Mouse (Mus musculus): ENCODE results near the gene 2610008E11Rik.
"Not testable (repeated sequence)": the region's sequence is repeated elsewhere in the genome, so short reads cannot be mapped to it uniquely, and the experiment has no call there.

2610008E11Rik gene

DNA sequence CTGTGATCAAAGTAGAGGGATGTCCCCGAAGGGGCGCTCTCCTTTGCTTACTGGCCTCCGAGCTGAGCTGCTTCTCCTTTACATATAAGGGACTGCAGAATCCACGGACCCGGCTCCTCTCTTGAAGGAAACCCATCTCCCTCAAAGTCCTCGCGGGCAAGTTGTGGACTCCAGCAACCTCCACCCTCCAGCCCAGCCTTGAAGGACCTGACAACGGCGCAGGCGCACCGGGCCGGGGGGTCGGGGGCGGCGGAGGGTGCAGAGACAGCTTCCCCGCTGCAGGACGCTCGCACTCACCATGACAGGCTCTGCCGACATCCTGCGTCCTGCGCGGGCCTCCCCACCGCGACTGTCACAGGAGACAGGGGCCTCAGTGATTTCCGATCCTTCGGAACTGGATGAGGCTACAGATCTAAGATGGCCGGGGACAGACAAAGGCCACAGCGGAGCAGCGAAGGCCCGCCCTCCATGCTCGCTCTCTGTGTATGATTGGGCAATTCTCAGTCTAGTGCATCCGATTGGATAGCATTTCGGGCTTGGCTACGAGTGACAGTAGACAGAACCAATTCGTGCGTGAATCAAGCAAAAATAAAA lies at the start of gene 2610008E11Rik:
Gene 2610008E11Rik, minus strand, starts transcription at position 440 of the 594 bp plus-strand sequence.
- peak; percentile 88 to 89 for DNase-seq (ENCODE audit: low spot score in 2 of 2)

GRCm38 (mm10) chr10:79116125-79116849 lies 18.9 kb upstream of the 2610008E11Rik start:
- peak in 1 of 2 experiments; percentile 18 for DNase-seq (ENCODE audit: low spot score in 2 of 2)

- DNase-seq (ENCODE audit: low spot score in 2 of 2) = no peak
Observed at GRCm38 (mm10) chr10:79115085-79115484, 17.7 kb upstream of the 2610008E11Rik start.

DNA sequence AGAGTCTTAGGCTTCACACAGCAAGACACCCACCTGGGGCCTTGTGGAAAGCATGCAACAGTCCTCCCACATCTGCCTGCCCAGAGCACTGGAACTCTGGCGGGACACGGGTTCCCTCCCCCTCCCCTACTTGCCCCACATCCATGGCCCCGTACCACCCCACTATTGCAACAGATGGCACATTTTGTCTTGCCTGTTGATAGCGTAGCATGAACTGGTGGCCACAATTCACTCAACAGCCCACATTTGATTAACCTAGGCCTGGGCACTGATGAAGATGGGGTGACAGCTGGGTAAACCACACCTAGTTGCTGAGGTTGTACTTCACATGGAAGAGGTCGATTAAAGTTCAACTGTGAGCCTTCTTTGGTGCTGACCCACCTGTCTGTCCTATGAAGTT lies 13.1 kb upstream of the 2610008E11Rik start:
- no peak for DNase-seq (ENCODE audit: low spot score in 2 of 2)

DNA sequence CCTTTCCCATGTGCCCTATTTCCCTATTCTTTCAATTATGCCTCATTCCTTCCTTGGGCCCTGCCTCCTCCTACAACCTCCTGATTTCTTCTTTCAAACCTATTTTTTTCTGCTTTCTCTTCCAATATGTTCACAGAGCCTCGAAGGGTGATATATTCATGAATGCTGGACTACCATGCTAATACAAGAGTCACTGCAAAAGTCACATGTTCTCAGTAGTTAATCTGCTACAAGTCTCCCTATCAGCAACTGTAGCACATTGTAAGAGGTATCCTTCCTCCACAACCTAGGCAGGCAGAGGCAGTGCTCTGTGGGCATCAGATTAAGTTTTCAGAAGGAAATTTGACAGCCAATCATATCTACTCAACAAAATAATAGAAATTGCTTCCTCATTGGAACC lies 11.8 kb upstream of the 2610008E11Rik start:
- no peak for DNase-seq (ENCODE audit: low spot score in 2 of 2)

DNA sequence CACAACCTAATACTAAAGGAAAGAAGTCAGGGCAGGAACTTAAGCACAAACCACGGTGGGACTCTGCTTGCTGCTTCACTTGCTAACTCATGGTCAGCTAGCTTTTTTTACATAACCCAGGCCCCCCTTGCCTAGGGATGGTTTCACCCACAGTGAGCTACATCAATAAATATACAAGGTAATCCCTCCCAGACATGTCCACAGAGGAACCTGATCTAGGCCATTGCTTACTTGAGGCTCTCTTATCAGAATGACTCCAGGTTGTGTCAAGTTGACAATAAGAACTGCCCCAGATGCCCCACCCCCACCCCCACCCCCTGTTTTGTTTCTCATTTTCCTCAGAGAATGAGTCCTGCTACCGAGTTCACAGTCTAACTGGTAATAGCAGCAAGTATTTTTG lies 10.1 kb upstream of the 2610008E11Rik start:
- DNase-seq (ENCODE audit: low spot score in 2 of 2) = no peak

- DNase-seq (ENCODE audit: low spot score in 2 of 2) = no peak
Observed at GRCm38 (mm10) chr10:79106325-79107282, 9.2 kb upstream of the 2610008E11Rik start.

GRCm38 (mm10) chr10:79096706-79097105 lies 694 bp downstream of the 2610008E11Rik start:
- no peak for DNase-seq (ENCODE audit: low spot score in 2 of 2)

DNA sequence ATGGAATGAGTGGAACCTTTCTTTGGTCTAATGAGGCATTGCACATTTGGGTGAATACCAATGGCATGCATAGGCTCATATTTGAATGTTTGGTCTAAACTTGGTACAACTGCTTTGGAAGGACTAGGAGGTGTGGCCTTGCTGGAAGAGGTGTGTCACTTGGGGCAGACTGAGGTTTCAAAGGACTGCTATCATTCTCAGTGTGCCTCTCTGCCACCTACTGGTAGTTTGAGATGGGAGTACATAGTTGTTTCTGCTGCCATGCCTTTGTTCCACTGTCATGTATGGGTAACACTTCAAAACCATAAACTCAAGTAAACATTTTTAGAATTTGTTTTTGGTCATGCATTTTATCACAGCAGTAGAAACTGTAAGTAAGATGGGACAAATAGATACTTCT lies 5.7 kb downstream of the 2610008E11Rik start:
- no peak for DNase-seq (ENCODE audit: low spot score in 2 of 2)

DNA sequence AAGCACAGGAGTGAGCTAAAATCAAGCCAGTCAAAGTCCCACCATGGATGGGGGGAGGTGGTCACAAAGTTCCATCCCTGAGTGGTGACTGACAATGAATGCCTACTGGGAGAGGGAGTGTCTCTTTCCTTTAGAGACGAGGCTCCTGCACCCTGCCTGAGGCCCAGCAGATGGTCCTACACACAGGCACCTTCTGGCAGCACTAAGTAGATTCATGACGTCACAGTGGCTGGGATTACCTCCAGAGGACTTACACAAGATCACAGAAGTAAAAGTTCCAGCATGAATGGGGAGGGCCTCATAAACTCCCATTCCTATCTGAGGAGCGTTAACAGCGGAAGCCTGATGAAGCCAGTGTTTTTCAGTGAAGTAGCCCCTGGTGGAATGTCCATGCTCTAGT lies 8.4 kb downstream of the 2610008E11Rik start:
- DNase-seq (ENCODE audit: low spot score in 2 of 2) = no peak

DNA sequence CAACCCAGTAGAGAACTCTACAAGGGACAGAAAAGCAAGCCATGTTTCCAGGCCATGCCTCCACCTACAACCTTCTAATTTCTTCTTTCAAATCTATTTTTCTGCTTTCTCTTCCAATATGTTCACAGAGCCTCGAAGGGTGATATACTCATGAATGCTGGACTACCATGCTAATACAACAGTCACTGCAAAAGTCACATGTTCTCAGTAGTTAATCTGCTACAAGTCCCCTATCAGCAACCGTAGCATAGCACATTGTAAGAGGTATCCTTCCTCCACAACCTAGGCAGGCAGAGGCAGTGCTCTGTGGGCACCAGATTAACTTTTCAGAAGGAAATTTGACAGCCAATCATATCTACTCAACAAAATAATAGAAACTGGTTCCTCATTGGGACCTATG lies 10.8 kb downstream of the 2610008E11Rik start:
- DNase-seq (ENCODE audit: low spot score in 2 of 2) = no peak

GRCm38 (mm10) chr10:79057370-79057769 lies 40.0 kb downstream of the 2610008E11Rik start:
- DNase-seq (ENCODE audit: low spot score in 2 of 2) = not testable (repeated sequence)

DNA sequence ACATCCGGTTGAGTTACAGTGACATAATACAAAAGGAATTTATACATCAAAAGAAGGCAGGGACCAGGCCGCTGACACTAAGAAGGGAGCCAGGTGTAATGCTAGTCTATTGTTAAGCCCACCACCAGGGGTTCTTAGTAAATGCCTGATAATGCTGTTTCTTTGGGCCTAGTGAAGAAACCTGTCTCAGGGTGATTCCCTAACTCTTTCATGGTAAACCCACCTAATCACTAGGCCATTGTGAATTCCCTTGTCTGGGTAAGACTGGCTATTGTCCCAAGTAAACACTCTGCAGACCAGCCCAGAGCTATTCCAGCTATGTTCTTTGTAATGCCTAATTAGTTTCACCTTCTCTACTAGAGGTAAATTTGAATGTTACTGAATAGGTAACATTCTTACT lies 54.9 kb downstream of the 2610008E11Rik start:
- DNase-seq (ENCODE audit: low spot score in 2 of 2) = not testable (repeated sequence)

DNA sequence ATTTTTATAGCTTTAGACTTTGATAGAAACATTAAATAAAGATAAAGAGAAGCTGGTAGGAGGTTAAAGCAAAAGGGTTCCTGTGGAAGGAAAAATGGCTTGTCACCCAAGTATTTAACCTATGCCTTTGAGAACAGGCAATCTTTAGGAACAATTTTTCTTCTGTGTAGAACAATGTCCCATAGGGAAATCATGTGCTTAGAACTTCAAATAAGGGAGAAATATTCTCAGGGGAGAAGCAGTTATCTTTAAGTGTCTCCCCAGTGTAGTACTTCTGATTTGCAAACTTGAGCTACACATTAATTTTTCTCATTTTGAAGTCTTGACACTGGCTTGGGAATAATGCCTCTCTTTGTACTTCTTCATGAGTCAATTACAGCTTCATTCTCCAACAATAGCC lies 69.0 kb downstream of the 2610008E11Rik start, which contains the start of gene Olfr57:
Gene Olfr57, plus strand, starts transcription at position 301 of the 400 bp plus-strand sequence.
- no peak for DNase-seq (ENCODE audit: low spot score in 2 of 2)

Measured in urinary bladder, postnatal 4 days (tissue).